Comparison of ENCODE assay signal across 24 mouse cellular contexts in genomic region chr3:129593001-129593400, GRCm38 (mm10).
DNase-seq lines count a peak whose midpoint lies in the region; ATAC-seq and TF ChIP-seq lines count a peak whose summit lies in the region.
"Had no signal": no experiment of that assay in that cellular context is flagged by ENCODE, and none has a peak within 500 bp of the region (broad histone marks: within the 10 kb centered on the region; RNA-seq: fewer than 3 reads in every experiment).

No protein-coding gene starts in this region.

- ATAC-seq in kidney, embryonic 14.5 days (ENCODE audit: low FRiP score, low TSS enrichment), result no peak
- ATAC-seq in kidney, postnatal 0 days (replicated peaks; ENCODE audit: low FRiP score, low read depth), result no peak
- ATAC-seq: activated CD4-positive, CD25-positive, alpha-beta regulatory T cell, adult 4 months; forebrain, embryonic 16.5 days; Patski had no signal

- H3K27ac ChIP-seq in kidney, embryonic 14.5 days (ENCODE audit: low read depth, low read length), result no peak overlapping the region
- H3K27ac ChIP-seq in kidney, postnatal 0 days, result 0 out of 2 replicates have a peak overlapping the region, but pooled peaks have one; percentile 19
- H3K27ac ChIP-seq: embryonic facial prominence, embryonic 13.5 days; forebrain, embryonic 12.5 days; gastrocnemius, adult 2 months; heart, embryonic 10.5 days; hindbrain, embryonic 12.5 days had no signal

- no peaks in the 10 kb centered on the region for H3K27me3 ChIP-seq in kidney, embryonic 14.5 days (ENCODE audit: control insufficient read depth, insufficient read depth, low read length)
- H3K27me3 ChIP-seq in kidney, postnatal 0 days (ENCODE audit: insufficient read depth, low read length), result no peaks in the 10 kb centered on the region
- H3K27me3 ChIP-seq: CH12.LX; embryonic facial prominence, embryonic 13.5 days; forebrain, embryonic 12.5 days; hindbrain, embryonic 12.5 days; Patski had no signal

- no peaks in the 10 kb centered on the region for H3K4me1 ChIP-seq in kidney, embryonic 14.5 days (ENCODE audit: control insufficient read depth, insufficient read depth, low read length)
- no peaks in the 10 kb centered on the region; the same call in 1 of the 2 replicates for H3K4me1 ChIP-seq in kidney, postnatal 0 days (replicated peaks; ENCODE audit: insufficient read depth, low read length)
- H3K4me1 ChIP-seq: embryonic facial prominence, embryonic 13.5 days had no signal

- no peak overlapping the region for H3K9ac ChIP-seq in kidney, embryonic 14.5 days (ENCODE audit: low read depth, low read length)
- H3K9ac ChIP-seq in kidney, postnatal 0 days (ENCODE audit: low read depth, low read length), result no peak overlapping the region
- H3K9ac ChIP-seq: embryonic facial prominence, embryonic 13.5 days; forebrain, embryonic 12.5 days; hindbrain, embryonic 12.5 days had no signal

- intact Hi-C loops in left cerebral cortex, postnatal 14 days (cut with DNase I), result loop anchor here (5.0 kb wide), 1 partner anchor 44 kb away; no protein-coding TSS in a partner anchor

- peak; percentile 69 for DNase-seq in kidney, adult 11 months
- peak; percentile 19 for DNase-seq in testis, postnatal 14 days (ENCODE audit: low spot score)
- no peak for DNase-seq in testis, postnatal 10 days (ENCODE audit: low spot score)
- no peak for DNase-seq in kidney, postnatal 0 days (ENCODE audit: low spot score)
- peak; percentile 74 to 75 for DNase-seq in kidney, postnatal 36 days
- no peak for DNase-seq in left cerebral cortex, postnatal 14 days (ENCODE audit: low spot score in 2 of 2)
- no peak for DNase-seq in retina, embryonic 14.5 days (ENCODE audit: low spot score)
- DNase-seq: adrenal gland, postnatal 14 days; cerebellum, adult 18-20 months; cerebellum, adult 9-11 months; cerebellum, postnatal 36 days; gastrocnemius, adult 2 months; gastrocnemius, postnatal 25 days; heart, postnatal 10 days; heart, postnatal 4 days had no signal

- no peak for TF ChIP-seq CTCF in kidney, postnatal 0 days (IDR thresholded peaks at IDR 0.05; ENCODE audit: low read depth)

- no peak overlapping the region for H3K4me2 ChIP-seq in kidney, embryonic 14.5 days (replicated peaks; ENCODE audit: low read depth, low read length)
- H3K4me2 ChIP-seq in kidney, postnatal 0 days (ENCODE audit: low read length), result no peak overlapping the region
- H3K4me2 ChIP-seq: embryonic facial prominence, embryonic 13.5 days; forebrain, embryonic 12.5 days; hindbrain, embryonic 12.5 days had no signal

- H3K9me3 ChIP-seq in kidney, embryonic 14.5 days (ENCODE audit: control insufficient read depth, low read length), result no peaks in the 10 kb centered on the region
- no peaks in the 10 kb centered on the region for H3K9me3 ChIP-seq in kidney, postnatal 0 days (replicated peaks; ENCODE audit: low read length)
- H3K9me3 ChIP-seq: embryonic facial prominence, embryonic 13.5 days; forebrain, embryonic 12.5 days; heart, embryonic 10.5 days; hindbrain, embryonic 12.5 days had no signal

- H3K4me3 ChIP-seq in kidney, embryonic 14.5 days (ENCODE audit: low read length), result no peak overlapping the region
- no peak overlapping the region for H3K4me3 ChIP-seq in kidney, postnatal 0 days (replicated peaks; ENCODE audit: low read depth, low read length)
- H3K4me3 ChIP-seq: embryonic facial prominence, embryonic 13.5 days; forebrain, embryonic 12.5 days; gastrocnemius, adult 2 months; heart, embryonic 10.5 days; hindbrain, embryonic 12.5 days had no signal

- 75% methylated on average over 9 of the region's 9 CpGs for WGBS in kidney, embryonic 14.5 days
- 57% methylated on average over 9 of the region's 9 CpGs for WGBS in kidney, postnatal 0 days

- no peaks in the 10 kb centered on the region; the same call in 1 of the 2 replicates for H3K36me3 ChIP-seq in kidney, embryonic 14.5 days (ENCODE audit: control insufficient read depth, insufficient read depth, low read length)
- no peaks in the 10 kb centered on the region for H3K36me3 ChIP-seq in kidney, postnatal 0 days (ENCODE audit: insufficient read depth, low read length)
- H3K36me3 ChIP-seq: forebrain, embryonic 12.5 days; heart, embryonic 10.5 days; hindbrain, embryonic 12.5 days had no signal

Comparison
In these comparisons a context has a peak if more than half of its experiments do, and no peak if none do; other contexts are left out.
1. DNase-seq: peak in kidney, adult 11 months (single experiment), testis, postnatal 14 days (single experiment) and kidney, postnatal 36 days (2 of 2); none in testis, postnatal 10 days (single experiment), kidney, postnatal 0 days (single experiment), left cerebral cortex, postnatal 14 days (0 of 2) and retina, embryonic 14.5 days (single experiment).